Mouse (Mus musculus) hindbrain, embryonic 11.5 days (tissue): ENCODE measurements around the gene Aldoart2. TPM values are rescaled to one million over a fixed set of nuclear protein-coding genes. Genes with fewer than 3 reads are reported as not detected.
A peak's percentile ranks its signal among the peaks of the same experiment; 100 is the strongest.
"Not testable (repeated sequence)": the region's sequence is repeated elsewhere in the genome, so short reads cannot be mapped to it uniquely, and the experiment has no call there.

Source experiments
- ATAC-seq: fragments of 200-750 bp; cut with Nextera tagmentation; 2 replicates; pipeline ENCODE4 v1.8.0; 2017; ENCODE audit warnings: mild to moderate bottlenecking, moderate TSS enrichment, moderate library complexity; ENCODE audit not compliant: low FRiP score
- DNase-seq: peaks from one replicate; pipeline ENCODE4 v3.0.0-alpha.2; 2015; ENCODE audit warnings: low spot score
- H3K27ac ChIP-seq: fragments of 300-500 bp; sonication (generic); 2 replicates; pipeline ENCODE4 v1.5.1; 2014; ENCODE audit warnings: mild to moderate bottlenecking, low read depth, low read length
- H3K27me3 ChIP-seq: fragments of 300-500 bp; sonication (generic); 2 replicates; pipeline ENCODE4 v1.6.1; 2014; ENCODE audit warnings: mild to moderate bottlenecking, low read length, moderate library complexity, mixed read lengths; ENCODE audit not compliant: control insufficient read depth, insufficient read depth
- H3K36me3 ChIP-seq: fragments of 300-500 bp; sonication (generic); 2 replicates; pipeline ENCODE4 v1.6.1; 2014; ENCODE audit warnings: mild to moderate bottlenecking, low read length, moderate library complexity, mixed read lengths; ENCODE audit not compliant: control insufficient read depth, insufficient read depth
- H3K4me1 ChIP-seq: fragments of 300-500 bp; sonication (generic); replicated peaks from 2 replicates; pipeline ENCODE4 v1.6.1; 2014; ENCODE audit warnings: low read length, mixed read lengths; ENCODE audit not compliant: control insufficient read depth, insufficient read depth
- H3K4me2 ChIP-seq: fragments of 300-500 bp; sonication (generic); replicated peaks from 2 replicates; pipeline ENCODE4 v1.6.1; 2014; ENCODE audit warnings: mild to moderate bottlenecking, low read depth, low read length
- H3K4me3 ChIP-seq: fragments of 300-500 bp; sonication (generic); 2 replicates; pipeline ENCODE4 v1.5.1; 2014; ENCODE audit warnings: low read depth, low read length
- H3K9ac ChIP-seq: fragments of 300-500 bp; sonication (generic); 2 replicates; pipeline ENCODE4 v1.6.1; 2014; ENCODE audit warnings: low read depth, low read length
- H3K9me3 ChIP-seq: fragments of 300-500 bp; sonication (generic); 2 replicates; pipeline ENCODE4 v1.6.1; 2016; ENCODE audit warnings: low read length; ENCODE audit not compliant: control insufficient read depth
- WGBS: fragments of 180-500 bp; shearing (Covaris S2); extraction: QIAGEN DNeasy Blood & Tissue Kit; methylation state at CpG from one replicate; pipeline ENCODE4 v1.1.7; 2014; 5-methylcytosine and 5-hydroxymethylcytosine counted together
- polyA plus RNA-seq: library from polyadenylated mRNA; unstranded; fragments of >200 nt; fragmentation: Nextera tagmentation; extraction: Ambion mirVana; gene quantifications from 2 replicates; pipeline ENCODE4 v1.2.1, GENCODE M21; 2014

The Aldoart2 gene
- polyA plus RNA-seq, 1 experiment from 2014 or later = not detected

DNA sequence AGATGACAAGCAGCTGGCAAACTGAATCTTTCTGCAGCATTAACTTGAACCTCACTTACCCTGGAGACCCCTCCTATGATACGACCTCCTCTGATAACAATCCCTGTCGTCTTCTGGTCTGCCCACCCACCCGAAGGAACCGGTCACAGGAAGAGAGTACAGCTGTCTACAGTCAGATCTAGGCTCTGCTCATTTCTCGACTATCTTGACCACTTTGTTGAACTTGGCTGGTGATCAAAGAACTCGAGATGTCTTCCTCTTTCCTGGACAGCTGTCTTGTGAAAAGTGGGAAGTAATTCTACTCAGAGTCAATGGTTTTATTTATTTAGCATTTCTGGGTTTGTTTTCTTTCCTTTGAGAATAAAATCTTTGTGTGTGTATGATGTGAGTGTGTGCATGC, 4.6 kb downstream of the Aldoart2 start:
- DNase-seq = no peak
- Histone ChIP-seq H3K9ac (no peak overlapping the region), H3K9me3 (no peaks in the 10 kb centered on the region), H3K4me2 (no peak overlapping the region), H3K27ac (no peak overlapping the region), H3K4me1 (no peaks in the 10 kb centered on the region), H3K4me3 (no peak overlapping the region), H3K27me3 (no peaks in the 10 kb centered on the region), H3K36me3 (no peaks in the 10 kb centered on the region)
- no peak for ATAC-seq
- WGBS = 84% methylated on average over 6 of the region's 6 CpGs

DNA sequence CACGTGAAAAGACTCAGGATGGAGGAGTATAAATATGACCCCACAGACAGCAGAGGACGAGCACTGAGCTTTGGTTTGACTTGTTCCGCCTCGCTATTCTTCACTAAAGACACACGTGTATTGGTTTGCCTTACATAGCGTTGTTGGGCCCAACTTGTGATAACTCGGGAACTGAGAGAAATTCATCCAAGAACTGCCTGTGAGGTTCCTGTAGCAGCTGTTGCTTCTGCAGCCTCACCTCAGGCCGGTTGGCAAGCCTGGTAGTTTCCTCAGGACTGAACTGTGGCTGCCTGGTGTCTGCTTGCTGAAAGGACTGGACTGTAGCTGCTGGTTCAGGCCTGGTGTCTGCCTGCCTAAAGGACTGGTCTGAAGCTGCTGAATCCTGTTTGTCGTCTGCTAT, 5.6 kb downstream of the Aldoart2 start:
- Histone ChIP-seq H3K27ac (no peak overlapping the region), H3K4me3 (no peak overlapping the region), H3K9ac (no peak overlapping the region), H3K27me3 (no peaks in the 10 kb centered on the region), H3K9me3 (no peaks in the 10 kb centered on the region), H3K4me1 (no peaks in the 10 kb centered on the region), H3K36me3 (no peaks in the 10 kb centered on the region), H3K4me2 (no peak overlapping the region)
- whole genome bisulfite sequencing = 86% methylated on average over 9 of the region's 9 CpGs
- no peak for ATAC-seq
- DNase-seq = no peak

DNA sequence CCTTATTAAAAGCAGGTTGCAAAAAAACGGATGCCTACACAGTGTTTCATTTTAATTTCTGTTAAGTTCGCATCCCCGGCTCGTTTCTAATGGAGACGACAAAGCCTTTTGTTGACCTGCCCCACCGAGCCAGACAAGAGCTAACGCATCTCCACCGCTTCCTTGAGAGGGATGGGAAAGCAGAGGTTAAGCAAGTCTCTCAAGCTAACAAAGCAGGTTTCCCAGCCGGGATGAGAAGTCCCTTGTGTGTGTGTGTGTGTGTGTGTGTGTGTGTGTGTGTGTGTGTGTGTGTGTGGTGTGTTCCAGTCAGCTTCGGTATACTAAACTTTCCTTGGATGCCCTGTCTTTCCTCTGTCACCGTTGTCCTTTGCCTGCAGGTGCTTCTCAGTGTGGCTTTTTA, 6.1 kb downstream of the Aldoart2 start:
- Histone ChIP-seq H3K36me3 (no peaks in the 10 kb centered on the region), H3K27ac (no peak overlapping the region), H3K9ac (no peak overlapping the region), H3K4me3 (no peak overlapping the region), H3K4me1 (no peaks in the 10 kb centered on the region), H3K27me3 (no peaks in the 10 kb centered on the region), H3K4me2 (no peak overlapping the region), H3K9me3 (no peaks in the 10 kb centered on the region)
- ATAC-seq (no peak), DNase-seq (no peak)
- WGBS = 79% methylated on average over 11 of the region's 11 CpGs

DNA sequence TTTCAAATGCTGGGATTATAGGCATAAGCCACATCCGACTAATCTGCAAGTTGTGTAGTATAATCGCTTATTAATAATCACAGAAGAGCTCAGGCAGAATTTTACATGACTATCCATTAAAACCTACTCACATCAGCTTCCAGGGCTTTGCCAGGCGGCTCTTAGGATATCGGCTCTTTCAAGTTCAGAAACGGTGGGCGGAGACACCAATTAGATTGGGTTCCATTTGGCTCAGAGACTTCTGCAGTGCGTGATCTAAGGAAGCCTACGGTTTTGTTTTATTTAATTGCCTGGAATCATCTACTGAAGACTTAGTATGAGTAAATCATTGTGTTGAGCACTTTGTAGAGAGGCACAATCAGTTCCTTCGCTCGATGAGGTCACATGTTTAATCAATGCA, 6.6 kb downstream of the Aldoart2 start:
- WGBS = 88% methylated on average over 10 of the region's 10 CpGs
- Histone ChIP-seq H3K27ac (no peak overlapping the region), H3K27me3 (no peaks in the 10 kb centered on the region), H3K4me2 (no peak overlapping the region), H3K36me3 (no peaks in the 10 kb centered on the region), H3K4me1 (no peaks in the 10 kb centered on the region), H3K4me3 (no peak overlapping the region), H3K9me3 (no peaks in the 10 kb centered on the region), H3K9ac (no peak overlapping the region)
- DNase-seq (no peak), ATAC-seq (no peak)

DNA sequence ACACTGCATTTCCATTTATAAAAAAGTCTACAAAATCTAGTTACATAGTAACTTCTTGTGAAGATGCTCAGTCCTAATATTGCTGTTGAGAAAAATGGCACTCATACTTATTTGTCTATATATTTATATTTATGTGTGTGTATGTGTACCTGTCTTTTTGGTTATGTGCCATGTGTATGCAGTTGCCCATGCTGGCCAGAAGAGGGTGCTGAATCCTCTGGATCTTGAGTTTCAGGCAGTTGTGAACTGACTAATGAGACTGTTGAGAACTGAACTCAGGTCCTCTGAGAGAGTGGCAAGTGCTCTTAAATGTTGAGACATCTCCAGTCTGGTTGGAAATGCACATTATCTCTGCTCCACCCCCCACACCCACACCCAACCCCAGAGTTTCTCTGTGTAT, 8.1 kb downstream of the Aldoart2 start:
- Histone ChIP-seq H3K4me1 (no peaks in the 10 kb centered on the region), H3K27ac (no peak overlapping the region), H3K9me3 (no peaks in the 10 kb centered on the region), H3K4me2 (no peak overlapping the region), H3K4me3 (no peak overlapping the region), H3K9ac (no peak overlapping the region), H3K27me3 (no peaks in the 10 kb centered on the region), H3K36me3 (no peaks in the 10 kb centered on the region)
- DNase-seq = no peak
- ATAC-seq = no peak

DNA sequence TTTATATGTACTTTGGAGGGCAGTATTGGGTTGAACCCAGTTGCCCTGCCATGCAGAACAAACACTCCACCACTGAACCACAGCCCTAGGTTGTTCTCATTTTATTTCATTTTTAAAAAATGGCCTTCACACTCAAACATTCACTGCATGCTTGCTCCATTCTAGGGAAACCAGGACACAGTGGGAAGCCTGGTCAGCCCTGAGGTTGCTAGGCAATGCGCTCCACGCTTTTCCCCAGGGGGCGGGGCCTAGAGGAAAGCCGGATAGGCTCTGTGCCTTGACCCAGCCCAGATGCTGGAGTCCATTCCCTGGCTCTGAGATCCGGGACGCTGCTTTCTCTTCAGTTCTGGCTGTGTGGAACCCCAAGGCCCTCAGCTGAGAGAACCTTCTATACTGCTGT, 8.8 kb downstream of the Aldoart2 start:
- 3% methylated on average over 6 of the region's 6 CpGs for WGBS

DNA sequence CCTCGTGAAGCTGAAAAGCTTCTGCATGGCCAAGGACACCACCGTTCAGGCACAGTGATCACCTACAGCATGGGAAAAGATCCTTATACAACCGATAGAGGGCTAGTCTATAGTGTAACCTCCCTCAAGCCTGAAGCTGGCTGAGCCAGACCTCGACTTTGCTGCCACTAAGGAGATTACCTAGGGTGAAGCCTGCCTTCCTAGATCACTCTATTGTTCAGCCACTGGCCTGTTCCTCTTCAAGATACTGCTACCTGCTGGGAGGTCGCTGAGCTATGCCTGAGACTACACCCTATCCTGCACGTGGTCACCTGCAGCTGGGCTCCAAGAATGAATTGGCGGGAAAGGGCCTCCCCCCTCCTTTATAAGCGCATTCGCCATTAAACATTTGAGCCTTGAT, 21.9 kb downstream of the Aldoart2 start:
- not testable (repeated sequence) for H3K27ac ChIP-seq, H3K9me3 ChIP-seq, DNase-seq, H3K36me3 ChIP-seq, H3K4me1 ChIP-seq, H3K4me2 ChIP-seq, H3K4me3 ChIP-seq, ATAC-seq, H3K9ac ChIP-seq, H3K27me3 ChIP-seq
- 61% methylated on average over 9 of the region's 9 CpGs for WGBS

More for the DNA sequence above, 8.8 kb downstream of the Aldoart2 start:
- Histone ChIP-seq H3K9ac (no peak overlapping the region), H3K36me3 (no peaks in the 10 kb centered on the region), H3K4me2 (no peak overlapping the region), H3K9me3 (no peaks in the 10 kb centered on the region), H3K4me1 (no peaks in the 10 kb centered on the region), H3K27ac (no peak overlapping the region), H3K4me3 (no peak overlapping the region), H3K27me3 (no peaks in the 10 kb centered on the region)
- ATAC-seq (peak; percentile 80), DNase-seq (peak; percentile 60)

DNA sequence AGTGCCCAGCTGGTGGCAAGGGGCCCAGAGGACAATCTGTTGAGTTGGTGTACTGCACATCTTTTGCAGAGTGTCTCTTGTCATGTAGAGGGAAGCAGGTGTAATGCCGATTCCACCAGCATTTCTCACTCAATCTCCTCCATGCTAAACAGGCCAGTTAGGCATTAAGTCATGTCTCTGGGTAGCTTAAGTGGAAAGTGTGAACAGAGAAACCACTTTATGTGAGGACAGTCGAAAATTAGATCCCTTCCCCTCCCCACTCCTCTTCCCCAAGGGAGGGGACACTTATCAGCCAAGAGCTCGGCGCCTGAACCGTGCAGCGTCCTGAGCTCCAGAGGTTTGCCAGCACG, 33.5 kb downstream of the Aldoart2 start:
- Histone ChIP-seq H3K27ac (no peak overlapping the region), H3K27me3 (peaks cover 50% of the 10 kb centered on the region), H3K4me1 (peaks cover 9% of the 10 kb centered on the region), H3K4me3 (peak overlapping the region; percentile 47), H3K9ac (no peak overlapping the region), H3K9me3 (no peaks in the 10 kb centered on the region), H3K36me3 (no peaks in the 10 kb centered on the region), H3K4me2 (peak overlapping the region; percentile 92)
- WGBS = 5% methylated on average over 7 of the region's 7 CpGs
- ATAC-seq (peak; percentile 22), DNase-seq (peak; percentile 52)

DNA sequence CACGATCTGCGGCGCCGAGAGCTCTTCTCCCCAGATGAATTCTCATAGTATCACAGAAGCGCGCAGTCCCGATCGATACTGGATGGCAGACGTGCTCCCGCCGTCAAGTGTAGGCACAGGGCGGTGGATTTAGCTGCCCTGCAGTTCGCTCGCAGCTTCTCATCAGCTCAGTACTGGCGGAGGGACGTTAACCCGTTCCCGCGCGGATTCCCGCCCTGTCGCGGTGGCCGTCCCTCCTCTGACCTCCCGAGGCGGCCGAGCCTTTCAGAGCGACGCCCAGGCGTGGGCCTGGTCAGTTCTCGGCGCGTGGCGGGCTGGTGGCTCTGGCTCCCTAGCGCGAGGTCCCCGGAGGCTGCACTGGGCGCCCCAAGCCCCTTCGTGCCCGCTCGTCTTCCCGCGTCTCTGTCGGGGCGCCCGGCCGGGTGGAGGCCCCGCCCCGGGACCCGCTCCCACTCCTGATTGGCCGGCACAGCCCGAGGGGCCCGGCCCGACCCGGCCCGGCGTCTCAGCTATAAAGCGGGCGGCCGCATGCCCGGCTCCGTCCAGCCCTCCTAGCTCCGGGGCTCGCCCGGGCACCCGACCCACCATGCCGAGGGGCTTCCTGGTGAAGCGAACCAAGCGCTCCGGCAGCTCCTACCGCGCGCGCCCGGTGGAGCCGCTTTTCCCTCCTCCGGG, 34.0 kb downstream of the Aldoart2 start, which contains the start of gene Insm2:
TSS of gene Insm2 (plus strand) at position 541 of the 675 bp plus-strand sequence.
- H3K4me3 ChIP-seq = peak within 1 kb of the TSS; percentile 47
- no peaks in the 10 kb centered on the region for H3K9me3 ChIP-seq
- peak within 1 kb of the TSS; percentile 92 for H3K4me2 ChIP-seq
- H3K36me3 ChIP-seq = no peaks in the 10 kb centered on the region
- ATAC-seq = peak; percentile 73
- peak within 1 kb of the TSS; percentile 19; the same call in 1 of the 2 replicates for H3K9ac ChIP-seq
- no peak within 1 kb of the TSS for H3K27ac ChIP-seq
- WGBS = under 1% methylated on average over 52 of the region's 77 CpGs
- DNase-seq = peak; percentile 62
- peaks cover 50% of the 10 kb centered on the region for H3K27me3 ChIP-seq
- peaks cover 9% of the 10 kb centered on the region for H3K4me1 ChIP-seq
